Mouse (Mus musculus) spleen, postnatal 36 days (tissue): ENCODE results near the gene Stx1b.

Source experiments
- DNase-seq, 2 experiments: peaks; one replicate each; pipeline ENCODE4 v3.0.0; 2022; ENCODE audit warnings: low spot score in 2 of 2, mixed read lengths in 1 of 2

Gene Stx1b

GRCm38 (mm10) chr7:127817053-127817452, 7.3 kb downstream of the Stx1b start:
- no peak for DNase-seq

DNA sequence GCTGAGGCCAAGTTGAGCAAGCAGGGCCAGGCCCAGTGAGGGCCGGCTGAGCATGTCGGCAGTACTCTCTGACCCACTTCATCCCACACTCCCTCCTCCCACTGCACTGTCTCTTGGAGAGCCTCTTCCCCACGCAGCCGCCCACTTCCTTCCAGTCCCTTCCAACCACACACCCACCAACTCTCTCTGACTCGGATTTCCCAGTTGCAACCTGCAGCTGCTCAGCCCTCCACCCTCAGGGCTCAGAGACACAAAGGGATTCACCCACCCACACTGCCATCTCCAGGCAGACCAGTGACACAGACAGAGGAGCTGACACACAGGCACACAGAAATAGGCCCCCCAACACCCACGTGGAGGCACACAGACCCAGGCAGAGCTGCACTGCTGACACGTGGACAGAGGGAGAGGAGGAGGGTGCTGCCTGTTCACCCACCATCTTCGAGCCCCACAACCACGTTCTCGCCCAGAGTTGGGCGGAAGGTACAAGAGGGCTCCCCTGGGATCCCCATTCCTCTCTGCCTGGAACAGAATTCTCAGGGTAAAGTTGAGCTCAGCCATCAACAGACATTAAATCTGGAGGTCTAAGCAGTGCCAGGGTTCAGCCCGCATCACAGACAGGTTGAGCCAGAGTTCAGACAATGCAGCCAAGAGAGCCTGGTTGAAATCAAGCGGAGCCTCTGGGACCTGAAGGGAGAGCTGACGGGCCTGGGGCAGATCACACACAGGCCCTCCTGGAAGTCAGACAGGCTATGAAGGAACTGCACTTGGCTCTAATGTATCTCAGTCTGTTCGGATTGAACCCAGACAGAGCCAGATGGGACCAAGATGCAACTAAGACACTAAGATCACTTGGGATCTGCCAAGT, 8.2 kb downstream of the Stx1b start:
- DNase-seq, result peak; percentile 17

DNA sequence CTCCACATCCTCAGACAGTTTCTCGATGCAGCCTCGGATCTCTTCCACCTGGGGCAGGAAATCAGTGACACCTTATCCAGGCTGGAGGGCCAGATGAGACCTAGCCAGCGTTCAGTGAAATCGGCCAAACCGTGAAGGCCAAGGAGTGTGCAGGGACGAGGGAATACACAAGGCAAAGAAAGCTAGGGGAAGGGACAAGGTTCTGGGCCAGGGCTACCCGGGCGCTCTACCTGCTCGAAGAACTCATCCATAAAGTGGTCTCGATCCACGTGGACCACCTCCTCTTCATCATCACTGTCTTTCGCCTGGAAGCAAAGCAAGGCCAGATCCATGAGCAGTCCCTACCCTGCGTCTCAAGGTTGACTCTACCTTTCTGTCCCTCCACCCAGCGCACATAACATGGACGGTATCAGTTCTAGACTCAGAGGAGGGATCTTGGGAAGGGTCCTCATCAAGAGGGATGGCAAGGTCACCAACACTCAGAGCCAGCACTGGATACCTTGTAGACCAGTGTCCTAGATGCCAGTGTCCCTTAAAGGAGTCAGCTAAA, 9.2 kb downstream of the Stx1b start:
- DNase-seq, result no peak

DNA sequence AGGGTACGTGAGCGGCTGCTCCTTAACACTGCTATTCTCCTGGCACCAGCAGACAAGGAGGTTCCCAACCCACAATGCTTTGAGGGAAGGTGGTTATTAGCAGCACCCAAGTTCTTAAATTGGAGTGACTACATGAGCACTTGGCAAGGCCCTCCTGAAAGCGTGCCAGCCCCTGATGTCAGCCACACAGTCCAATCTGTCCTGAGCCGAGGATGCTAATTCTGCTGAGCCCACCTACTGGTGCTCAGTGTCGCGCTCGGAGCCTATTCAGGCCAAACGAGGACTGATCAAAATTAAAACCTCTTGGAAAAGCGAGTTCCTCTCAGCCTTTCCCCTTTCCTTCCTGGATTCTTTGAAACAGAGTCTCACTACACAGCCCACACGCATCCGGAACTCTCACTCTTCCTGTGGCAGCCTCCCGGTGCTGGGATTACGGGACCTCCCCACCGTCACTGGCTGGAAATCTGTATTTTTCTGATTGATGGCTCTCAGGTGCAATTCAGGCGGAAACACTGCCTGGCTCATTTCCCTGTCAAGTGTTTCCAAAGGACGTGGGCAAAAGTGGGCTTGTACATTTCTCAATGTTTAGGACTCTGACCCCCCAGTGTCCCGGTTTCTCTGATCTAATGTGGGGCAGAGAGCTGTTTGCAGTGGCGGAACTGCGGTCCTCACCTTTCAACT, 10.0 kb downstream of the Stx1b start:
- no peak for DNase-seq

- no peak for DNase-seq
These were observed 10.5 kb downstream of the Stx1b start for GRCm38 (mm10) chr7:127813821-127814220.

DNA sequence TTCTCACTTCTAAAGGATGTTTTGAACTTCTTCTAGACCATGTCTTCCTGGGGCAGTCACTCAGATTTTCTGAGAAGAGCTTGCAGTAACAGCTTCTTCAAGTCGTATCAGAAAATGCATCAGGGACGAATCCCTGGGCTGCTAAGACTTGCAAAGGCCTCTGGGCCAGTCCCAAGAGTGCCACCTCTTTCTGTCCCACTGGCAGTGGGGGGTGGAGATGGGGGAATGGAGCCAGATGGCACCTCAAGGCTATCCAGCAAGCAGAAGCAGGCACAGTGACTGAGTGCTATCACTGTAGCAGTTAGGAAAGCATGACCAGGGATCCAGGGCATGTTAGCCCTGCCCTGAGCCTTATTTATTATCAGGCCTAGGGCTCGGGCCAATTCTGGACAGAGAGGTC, 12.1 kb downstream of the Stx1b start:
- DNase-seq, result no peak

DNA sequence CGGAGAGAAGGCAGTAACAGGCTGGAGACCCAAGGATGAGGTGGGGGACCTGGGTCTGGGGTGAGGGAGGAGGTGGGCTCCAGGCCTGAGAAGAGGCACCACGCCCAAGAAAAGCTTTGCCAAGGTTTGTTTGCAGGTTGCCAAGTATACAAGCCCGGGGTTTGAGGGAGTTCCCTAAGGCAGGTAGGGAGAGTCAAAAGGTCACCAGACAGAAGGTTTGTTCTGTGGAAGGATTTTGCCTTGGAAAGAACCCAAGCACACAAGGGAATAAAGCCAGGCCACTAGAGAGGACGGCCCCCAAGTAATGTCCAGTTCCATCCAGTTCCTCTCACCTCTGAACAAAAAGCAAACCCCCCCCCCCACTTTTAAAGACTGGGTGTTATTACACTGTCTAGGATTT, 13.1 kb downstream of the Stx1b start:
- no peak for DNase-seq

- no peak for DNase-seq
These were observed 13.7 kb downstream of the Stx1b start for GRCm38 (mm10) chr7:127810650-127811049.

- no peak for DNase-seq
These were observed 14.5 kb downstream of the Stx1b start for GRCm38 (mm10) chr7:127809846-127810245.

GRCm38 (mm10) chr7:127808821-127809220, 15.5 kb downstream of the Stx1b start:
- DNase-seq, result no peak

DNA sequence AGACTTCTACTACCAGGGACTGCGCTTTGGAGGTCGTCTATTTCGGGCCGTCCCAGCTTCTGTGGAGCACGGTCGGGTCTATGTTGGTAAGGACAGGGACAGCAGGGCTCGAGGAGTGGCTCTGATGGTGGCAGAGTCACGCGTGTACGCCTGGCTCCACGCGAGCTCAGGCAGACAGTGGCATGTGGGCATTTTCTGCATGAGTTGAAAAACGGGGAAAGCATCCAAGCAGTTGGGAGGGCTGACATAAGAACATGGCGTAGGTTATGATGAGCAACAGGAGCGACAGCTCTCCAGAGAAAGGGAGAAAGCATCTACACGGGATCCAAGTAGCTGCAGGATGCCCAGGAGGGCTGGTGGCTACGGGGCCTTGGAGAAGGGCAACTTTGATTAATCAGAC, 22.0 kb downstream of the Stx1b start:
- no peak for DNase-seq

DNA sequence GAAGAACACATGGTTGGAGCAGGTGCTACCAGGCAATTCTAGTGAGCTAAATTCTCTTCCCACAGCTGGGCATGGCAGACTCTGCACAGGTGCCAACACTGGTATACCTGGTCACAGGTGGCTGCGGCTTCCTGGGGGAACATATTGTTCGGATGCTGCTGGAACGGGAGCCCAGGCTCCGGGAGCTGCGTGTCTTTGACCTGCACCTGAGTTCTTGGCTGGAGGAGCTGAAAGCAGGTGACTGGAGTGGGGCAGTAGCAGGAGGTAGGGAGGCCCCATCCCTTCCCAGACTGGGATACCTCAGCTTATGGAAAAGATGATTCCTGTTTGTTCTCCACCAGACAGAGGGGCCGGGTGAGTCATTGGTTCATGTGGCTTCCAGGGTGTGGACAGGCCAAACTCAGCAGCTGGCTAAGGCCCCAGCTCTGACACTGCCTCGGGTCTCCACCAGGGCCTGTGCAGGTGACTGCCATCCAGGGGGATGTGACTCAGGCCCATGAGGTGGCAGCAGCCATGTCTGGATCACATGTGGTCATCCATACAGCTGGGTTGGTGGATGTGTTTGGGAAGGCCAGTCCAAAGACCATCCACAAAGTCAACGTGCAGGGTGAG, 23.2 kb downstream of the Stx1b start:
- DNase-seq, result no peak

DNA sequence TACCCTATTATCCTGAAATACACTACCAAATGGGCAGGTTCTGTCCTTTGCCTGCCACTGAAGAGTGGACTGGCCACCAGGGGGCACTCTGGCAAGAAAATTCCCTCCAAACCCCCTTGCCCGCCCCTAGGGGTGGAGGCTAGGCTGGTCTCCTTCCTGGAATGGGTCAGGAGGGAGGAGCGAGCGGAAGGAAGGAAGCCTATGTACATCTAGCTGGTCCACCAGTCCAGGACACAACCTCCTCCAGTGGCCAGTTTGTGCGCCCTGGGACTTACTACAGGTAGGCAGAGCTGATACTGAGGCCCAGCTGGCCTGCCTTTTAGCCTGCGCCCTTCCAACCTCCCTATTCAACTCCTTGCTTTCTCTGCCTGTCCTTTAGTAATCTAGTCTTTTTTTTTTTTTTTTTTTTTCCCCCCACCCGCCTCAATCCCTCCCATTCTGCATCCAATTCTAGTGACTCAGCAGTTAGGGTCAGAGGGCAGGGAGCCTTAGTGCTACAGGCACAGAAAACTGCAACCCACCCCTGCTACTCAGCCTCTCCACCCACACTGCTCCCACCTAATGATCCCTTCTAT, 23.8 kb downstream of the Stx1b start, which contains the start of gene Hsd3b7:
TSS of gene Hsd3b7 (plus strand) at position 170 of the 575 bp plus-strand sequence.
- peak; percentile 65 to 76 for DNase-seq

- no peak for DNase-seq
These were observed 24.6 kb downstream of the Stx1b start for GRCm38 (mm10) chr7:127799738-127800137.

DNA sequence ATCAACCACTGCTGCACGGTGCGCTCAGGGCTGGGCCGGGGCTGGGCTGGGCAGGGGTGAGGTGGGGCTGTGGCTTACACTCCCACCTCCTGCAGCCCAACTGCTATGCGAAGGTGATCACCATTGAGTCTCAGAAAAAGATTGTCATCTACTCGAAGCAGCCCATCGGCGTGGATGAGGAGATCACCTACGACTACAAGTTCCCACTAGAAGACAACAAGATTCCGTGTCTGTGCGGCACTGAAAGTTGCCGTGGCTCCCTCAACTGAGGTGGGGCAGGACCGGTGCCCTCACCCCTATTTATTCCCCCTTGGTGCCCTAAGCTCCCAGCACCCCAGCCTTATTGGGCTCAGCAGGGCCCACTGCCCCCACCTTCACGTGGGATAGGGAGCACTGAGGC, 25.1 kb downstream of the Stx1b start:
- DNase-seq, result no peak

- DNase-seq, result no peak
These were observed 25.8 kb downstream of the Stx1b start for GRCm38 (mm10) chr7:127798591-127798990.

- no peak for DNase-seq
These were observed 27.1 kb downstream of the Stx1b start for GRCm38 (mm10) chr7:127797076-127797845.

DNA sequence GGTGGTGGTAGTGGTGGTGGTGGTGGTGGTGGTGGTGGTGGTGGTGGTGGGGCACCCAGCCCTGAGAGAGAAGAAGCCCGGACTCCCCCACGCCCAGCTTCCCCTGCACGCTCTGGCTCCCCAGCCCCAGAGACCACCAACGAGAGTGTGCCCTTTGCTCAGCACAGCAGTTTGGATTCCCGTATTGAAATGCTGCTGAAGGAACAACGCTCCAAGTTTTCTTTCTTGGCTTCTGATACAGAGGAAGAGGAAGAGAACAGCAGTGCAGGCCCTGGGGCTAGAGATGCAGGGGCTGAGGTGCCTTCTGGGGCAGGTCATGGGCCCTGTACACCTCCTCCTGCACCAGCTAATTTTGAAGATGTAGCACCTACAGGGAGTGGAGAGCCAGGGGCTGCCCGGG, 39.0 kb downstream of the Stx1b start, which contains the start of gene Gm49388:
TSS of gene Gm49388 (plus strand) at position 301 of the 400 bp plus-strand sequence.
- DNase-seq, result no peak

DNA sequence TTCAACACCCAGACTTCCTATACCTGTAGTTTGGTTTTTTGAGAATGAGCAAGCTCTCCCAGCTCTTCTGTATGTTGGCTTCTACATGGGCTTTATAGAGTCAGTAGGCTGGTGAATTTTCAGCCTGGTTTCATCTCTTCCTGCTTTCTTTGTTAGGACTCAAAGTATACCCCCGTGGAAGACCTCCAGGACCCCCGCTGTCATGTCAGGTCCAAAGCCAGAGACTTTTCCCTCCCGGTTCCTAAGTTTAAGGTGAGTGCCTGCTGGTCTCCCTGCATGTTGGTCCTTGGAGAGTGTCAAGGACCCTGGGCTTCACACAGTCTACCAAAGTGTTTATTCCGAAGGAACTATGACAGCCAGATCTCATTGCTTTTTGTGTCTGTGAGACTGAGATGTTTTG, 46.0 kb downstream of the Stx1b start:
- DNase-seq, result no peak

GRCm38 (mm10) chr7:127777474-127778266, 46.7 kb downstream of the Stx1b start:
- peak; percentile 38 to 48 for DNase-seq
